Comparison of ENCODE assay signal across 8 mouse cellular contexts in the genomic region with DNA sequence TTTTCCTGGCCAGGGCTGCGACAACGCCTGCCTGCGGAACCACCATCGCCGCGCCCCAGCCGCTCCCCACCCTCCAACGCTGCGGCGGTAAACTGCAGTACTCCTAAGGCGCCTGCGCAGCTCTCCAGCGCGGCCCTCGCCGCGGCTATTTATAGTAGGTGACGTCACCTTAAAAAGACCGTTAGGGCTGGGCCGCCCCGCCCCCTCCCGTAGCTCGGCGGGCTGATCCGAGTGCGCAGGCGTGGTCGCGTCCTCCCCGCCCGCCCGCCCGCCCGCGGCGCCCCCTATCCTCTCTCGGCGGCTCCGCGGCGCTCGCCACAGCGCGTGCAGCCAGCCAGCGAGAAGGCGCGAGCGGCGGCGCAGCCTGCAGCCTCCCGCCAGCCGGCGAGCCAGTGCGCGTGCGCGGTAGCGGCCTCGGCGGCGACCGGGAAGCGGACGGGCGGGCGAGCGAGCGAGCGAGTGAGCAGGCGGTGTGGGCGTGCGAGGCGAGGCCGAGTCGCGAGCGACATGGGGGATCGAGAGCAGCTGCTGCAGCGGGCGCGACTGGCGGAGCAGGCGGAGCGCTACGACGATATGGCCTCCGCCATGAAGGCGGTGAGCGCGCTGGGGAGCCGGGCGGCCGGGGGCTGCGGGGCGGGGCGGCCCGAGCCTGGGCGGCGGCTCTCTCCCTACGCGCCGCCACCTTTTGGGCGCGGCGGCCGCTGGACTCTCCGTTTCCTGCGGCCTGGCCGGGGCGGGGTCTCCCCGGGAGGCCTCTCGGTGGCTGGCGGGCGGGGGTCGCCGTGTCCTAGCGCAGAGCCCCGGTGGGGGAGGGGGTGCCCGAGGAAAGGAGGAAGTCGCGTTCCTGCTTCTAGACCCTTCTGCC. TPM values are rescaled to one million over a fixed set of nuclear protein-coding genes. Genes with fewer than 3 reads are reported as not detected.
DNase-seq lines count a peak whose midpoint lies in the region; ATAC-seq lines count a peak whose summit lies in the region.

TSS of gene Ywhah (plus strand) at position 256 of the 865 bp plus-strand sequence.

- no peaks in the 10 kb centered on the region; the same call in 1 of the 2 replicates for H3K36me3 ChIP-seq in hindbrain, embryonic 13.5 days

- peak within 1 kb of the TSS; percentile 90 for H3K4me2 ChIP-seq in hindbrain, embryonic 13.5 days

- H3K4me1 ChIP-seq in hindbrain, embryonic 13.5 days (replicated peaks): peaks cover 49% of the 10 kb centered on the region

- peak within 1 kb of the TSS; percentile 98 for H3K9ac ChIP-seq in hindbrain, embryonic 13.5 days

- under 1% methylated on average over 89 of the region's 121 CpGs for WGBS in hindbrain, embryonic 13.5 days

- DNase-seq in NIH3T3 (ENCODE audit: low read depth): peak; percentile 99
- peak; percentile 99 for DNase-seq in cerebellum, postnatal 10 days
- peak; percentile 95 to 97 for DNase-seq in frontal cortex, postnatal 14 days (ENCODE audit: low spot score in 2 of 2)
- peak; percentile 93 to 95 for DNase-seq in layer of hippocampus, postnatal 25 days (ENCODE audit: extremely low spot score in 1 of 2, low spot score in 1 of 2)
- peak; percentile 97 for DNase-seq in lung, postnatal 25 days (ENCODE audit: low spot score)
- DNase-seq in retina, embryonic 14.5 days (ENCODE audit: low spot score): peak; percentile 99
- DNase-seq in thymus, postnatal 4 days: peak; percentile 98

- peak within 1 kb of the TSS; percentile 100 for H3K27ac ChIP-seq in hindbrain, embryonic 13.5 days

- peak; percentile 97 for ATAC-seq in hindbrain, embryonic 13.5 days (ENCODE audit: low FRiP score)

- no peaks in the 10 kb centered on the region for H3K27me3 ChIP-seq in hindbrain, embryonic 13.5 days

- no peaks in the 10 kb centered on the region for H3K9me3 ChIP-seq in hindbrain, embryonic 13.5 days

- H3K4me3 ChIP-seq in hindbrain, embryonic 13.5 days: peak within 1 kb of the TSS; percentile 83

RNA-seq across cellular contexts. Expression of gene Ywhah, which starts in this region (rescaled TPM):
- 613 and 627 TPM in 2 replicates for polyA plus RNA-seq in hindbrain, embryonic 13.5 days (2015; fragmentation: Nextera tagmentation; extraction: Ambion mirVana)
- 1,000 to 10,000 TPM; 1,285 to 1,312 TPM for total RNA-seq in layer of hippocampus, postnatal 25 days (2021)

Comparison
In these comparisons a context has a peak if more than half of its experiments do, and no peak if none do; other contexts are left out.
1. Peak in every context shown above with its lines: DNase-seq, ATAC-seq, H3K4me3 ChIP-seq and H3K27ac ChIP-seq.